Mouse (Mus musculus) urinary bladder, adult 18-20 months (tissue): Measurements from ENCODE around the gene Crtap.

Experiments used
- DNase-seq, 2 experiments: peaks; one replicate each; pipeline ENCODE4 v3.0.0; 2022; ENCODE audit warnings: low spot score in 2 of 2, mixed read lengths in 2 of 2

Crtap gene

DNA sequence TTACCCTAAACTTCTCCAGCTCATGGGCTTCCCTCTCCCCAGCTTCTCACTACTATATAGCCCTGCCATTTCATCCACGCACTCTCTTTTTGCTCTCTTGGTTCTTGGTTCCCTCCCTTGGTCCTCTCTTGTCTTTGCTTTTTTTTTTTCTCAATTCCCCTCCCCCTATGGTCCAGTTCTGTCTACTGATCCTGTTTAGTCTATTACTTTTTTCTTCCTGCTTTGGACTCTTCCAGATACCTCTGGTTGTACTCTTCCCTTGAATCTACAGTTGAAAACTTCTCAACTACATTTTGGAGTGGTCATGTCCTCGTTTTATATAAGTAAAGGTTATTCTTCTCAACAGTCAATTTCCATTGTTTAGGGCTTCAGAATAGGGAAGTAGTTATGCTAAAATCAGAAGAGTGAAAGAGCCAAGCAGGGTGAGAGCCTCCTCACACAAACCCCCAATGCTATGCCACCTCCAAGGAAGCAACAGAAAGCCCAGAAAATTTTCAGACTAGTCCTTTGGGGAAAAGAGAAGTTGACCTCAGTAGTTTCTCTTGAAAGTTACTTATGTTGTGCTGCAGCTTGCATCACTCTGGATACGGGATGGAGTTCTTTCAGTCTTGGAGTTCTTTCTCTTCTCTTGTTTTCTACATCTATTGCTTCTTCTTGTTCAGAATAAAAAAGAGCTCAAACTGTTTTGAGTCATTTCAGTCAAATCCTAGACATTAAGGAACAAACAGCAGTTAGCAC is 64.3 kb downstream of the Crtap start:
- DNase-seq: no peak
